Mouse (Mus musculus): Measurements from ENCODE around the gene Upk1b.
A peak's percentile ranks its signal among the peaks of the same experiment; 100 is the strongest.

The Upk1b gene

DNA sequence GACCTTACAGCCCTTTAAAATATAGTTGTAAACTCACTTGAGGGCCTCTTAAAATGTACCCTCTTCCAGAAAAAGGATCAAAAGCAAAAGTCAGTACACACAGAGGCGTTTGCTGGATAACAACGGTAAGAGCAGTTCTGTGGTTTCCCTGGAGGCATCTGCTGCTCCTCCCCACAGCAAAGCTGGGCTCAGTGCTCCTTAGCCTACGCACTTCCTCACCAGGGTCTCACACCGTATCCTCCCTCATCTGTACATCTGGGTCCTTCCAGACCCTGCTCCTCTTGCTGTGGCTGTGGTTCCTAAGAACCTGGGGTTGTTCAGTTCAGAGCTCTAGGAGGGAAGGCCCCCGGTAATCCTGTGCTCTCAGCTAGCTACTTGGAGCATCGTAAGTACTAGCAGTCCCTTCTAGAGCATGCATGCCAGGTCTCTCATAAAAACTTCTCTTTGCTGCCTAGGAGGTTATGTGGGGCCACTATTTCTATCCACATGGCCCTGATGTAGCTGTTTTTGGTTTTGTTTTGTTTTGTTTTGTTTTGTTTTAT, 39.2 kb downstream of the Upk1b start:
- DNase-seq: peak; percentile 14 to 25

DNA sequence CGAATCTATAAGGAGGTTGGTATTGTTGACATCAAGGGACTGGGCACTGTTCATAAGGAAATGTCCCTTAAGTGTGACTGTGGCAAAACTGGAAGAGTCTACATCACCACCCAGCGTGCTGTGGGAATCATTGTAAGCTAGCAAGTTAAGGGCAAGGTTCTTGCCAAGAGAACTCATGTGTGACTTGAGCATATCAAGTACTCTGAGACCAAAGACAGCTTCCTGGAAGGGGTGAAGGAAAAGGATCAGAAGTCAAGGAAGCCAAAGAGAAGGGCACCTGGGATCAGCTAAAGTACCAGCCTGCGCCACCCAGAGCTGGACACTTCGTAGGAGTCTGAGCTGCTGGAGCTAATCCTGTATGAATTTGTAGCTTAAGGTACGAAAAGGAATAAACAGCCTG, 39.9 kb downstream of the Upk1b start:
- no peak for DNase-seq

DNA sequence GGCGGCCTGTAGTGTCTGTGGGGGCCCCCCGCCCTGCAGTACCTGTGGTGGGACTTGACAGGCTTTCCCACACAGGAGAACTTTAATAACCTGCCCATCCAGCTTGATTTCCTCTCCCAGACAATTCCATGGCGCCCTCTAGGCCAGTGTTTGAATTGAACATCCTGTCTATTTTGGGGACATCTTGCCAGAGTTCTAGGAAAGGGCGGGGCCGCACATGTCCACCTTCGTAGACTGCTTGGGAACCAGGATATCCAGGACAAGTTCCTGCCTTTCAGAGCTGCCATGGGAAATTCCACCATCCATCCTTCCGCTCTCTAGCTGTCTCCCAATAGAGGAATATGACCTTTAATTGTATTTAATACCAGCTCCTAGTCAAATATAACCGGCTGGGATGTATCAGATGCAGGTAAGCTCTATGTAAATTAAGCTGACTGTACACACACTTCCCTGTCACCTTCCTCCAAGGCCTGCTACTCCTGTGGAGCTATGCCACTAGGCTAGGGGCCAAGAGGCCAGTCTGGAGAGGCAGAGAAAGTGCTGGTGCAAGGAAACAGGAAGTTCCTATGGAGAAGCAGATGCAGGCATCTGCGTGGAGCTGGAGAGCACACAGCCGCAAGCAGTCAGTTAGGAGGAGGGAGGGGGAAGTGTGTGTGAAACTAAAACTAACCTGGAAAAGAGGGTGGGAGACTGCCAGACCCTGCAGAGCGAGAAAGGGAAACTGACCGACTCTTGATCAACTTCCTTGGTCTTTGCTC, 41.8 kb downstream of the Upk1b start:
- DNase-seq: no peak

DNA sequence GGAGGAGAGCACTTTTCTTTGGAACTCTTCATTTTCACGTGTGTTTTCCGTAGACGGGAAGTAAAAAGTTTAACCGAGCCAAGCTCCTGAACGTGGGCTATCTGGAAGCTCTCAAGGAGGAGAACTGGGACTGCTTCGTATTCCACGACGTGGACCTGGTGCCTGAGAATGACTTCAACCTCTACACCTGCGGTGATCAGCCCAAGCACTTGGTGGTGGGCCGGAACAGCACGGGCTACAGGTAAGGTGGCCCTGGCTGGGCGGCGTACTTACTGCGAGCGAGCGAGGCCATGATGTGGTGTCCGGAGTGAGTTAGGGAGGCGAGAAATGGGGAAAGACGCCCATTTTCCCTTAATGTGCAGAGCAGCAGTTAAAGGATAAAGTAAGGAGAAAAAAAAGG, 42.5 kb downstream of the Upk1b start:
- DNase-seq: no peak

DNA sequence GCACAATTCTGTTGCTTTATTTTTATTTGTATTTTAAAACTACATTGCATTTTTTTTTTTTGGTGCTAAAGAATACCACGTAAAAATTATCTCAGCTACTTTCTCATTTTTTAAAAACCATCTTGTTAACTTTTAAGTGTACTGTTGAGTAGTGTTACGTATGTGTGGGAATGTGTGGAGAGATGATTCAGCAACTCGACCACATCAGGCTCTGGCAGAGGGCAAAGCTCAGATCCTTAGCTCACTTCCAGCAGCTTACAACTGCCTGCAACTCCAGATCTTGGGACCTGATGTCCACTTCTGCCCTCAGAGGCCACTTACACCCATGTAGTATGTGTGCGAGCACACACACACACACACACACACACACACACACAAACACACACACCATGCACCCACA, 43.6 kb downstream of the Upk1b start:
- no peak for DNase-seq

DNA sequence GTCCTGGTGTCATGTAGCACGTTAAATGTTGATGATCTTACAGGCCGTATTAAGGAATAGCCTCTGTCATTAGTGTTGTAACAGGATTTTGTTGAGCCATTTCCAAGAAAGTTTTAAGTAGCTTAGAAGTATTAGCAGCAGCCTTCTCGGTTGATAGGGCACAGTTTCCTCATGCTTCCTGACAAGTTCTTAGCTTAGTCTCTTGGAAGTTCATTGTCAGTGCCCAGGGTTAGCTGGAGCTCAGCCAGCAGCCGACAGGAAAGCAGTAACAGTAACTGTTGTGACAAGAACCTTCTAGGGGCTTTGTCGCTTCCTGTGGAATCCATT, 44.0 kb downstream of the Upk1b start:
- DNase-seq: no peak

DNA sequence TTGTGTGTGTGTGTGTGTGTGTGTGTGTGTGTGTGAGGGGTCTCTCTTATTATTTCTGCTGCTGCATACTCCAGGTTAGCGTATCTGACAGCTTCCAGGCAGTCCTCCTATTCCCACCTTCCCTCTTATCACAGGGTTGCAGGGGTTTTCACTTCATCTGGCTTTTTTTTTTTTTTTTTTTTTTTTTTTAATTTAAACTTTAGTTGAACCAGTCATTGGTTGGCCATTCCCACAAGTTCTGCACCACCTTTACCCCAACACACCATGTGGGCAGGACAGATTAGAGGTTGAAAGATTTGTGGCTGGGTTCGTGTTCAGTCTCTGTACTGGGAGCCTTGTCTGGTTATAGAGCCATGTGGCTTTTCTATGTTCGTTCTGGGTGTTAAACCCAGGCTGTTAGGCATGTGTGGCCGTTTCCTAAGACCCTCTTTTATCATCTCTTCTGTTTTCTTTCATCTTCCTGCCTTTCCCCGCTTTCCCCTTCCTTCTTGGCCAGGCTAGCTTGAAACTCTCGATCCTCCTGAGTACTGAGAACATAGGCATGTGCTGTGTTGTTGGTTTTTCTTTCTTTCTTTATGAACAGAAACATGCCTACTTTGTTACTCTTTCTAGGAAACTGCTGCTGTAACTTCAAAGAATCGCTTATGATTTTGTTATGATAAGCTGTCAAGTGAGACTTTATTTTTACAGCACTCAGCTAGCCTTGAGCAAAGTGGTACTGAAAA, 44.5 kb downstream of the Upk1b start:
- no peak for DNase-seq

DNA sequence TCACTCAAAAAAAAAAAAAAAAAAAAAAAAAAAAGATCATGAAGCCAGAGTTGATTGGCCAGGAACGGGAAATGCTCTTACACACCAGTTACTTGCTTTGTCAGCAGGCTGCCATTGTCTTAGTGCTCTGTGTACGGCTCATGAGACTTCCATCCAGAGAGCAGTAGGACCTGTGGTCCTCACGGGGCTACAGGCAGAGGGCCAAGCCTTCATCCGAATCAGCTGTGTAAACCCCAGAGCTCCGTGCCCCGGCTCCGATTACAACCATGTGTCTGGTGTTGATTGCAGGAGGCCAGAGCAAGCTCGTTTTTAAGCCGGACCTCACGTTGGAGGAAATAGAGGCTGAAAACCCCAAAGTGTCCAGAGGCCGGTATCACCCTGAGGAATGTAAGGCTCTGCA, 46.5 kb downstream of the Upk1b start:
- DNase-seq: no peak

DNA sequence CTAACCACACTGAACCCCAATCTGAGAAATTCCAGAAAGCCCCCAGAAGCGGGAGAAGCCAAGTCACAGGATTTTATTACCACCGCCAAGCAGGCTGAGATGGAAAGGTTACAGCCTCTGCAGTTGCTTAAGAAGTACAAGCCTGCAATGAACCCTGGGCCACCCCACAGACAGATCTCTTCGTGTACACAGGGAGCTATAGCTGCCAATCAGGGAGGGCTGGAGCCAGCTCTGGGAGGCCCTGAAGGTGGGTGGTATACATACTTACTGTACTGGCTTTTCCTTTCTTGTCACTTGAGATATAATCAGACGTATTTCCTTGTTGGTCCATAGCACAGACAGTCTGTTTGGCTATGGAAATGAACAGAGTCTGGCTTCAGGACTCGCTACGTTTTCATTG, 49.3 kb downstream of the Upk1b start:
- no peak for DNase-seq

DNA sequence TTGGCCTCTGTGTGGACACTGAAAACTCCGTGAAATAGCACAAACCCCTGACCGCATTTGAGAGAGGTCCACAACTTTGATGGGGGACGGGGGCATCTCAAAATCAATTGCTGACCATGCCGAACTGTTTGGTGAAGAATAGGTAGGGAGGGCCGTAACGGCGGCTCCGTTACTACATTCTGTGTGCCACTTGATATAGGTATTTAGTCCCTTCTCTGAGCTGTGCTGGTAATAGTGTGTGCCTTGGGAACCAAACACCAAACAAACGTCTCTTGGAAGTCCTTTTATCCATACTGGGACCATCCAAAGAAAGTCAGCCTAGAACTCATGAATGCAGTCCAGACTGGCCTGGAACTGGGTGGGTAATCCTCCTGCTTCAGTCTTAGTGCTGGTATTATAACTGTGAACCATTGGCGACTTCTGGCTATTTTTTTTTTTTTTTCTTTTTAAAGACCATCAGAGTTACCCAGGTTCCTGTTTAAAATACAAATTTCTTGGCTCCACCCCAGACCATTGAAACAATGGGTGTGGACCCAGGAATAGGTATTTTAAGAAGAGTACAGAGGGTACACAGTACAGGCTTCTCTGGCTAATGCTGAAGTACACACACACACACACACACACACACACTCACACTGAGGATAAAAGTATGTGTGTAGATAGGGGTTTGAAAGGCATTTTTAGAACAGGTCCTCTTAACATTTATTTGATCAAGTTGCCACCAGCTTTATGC, 56.0 kb downstream of the Upk1b start:
- no peak for DNase-seq

DNA sequence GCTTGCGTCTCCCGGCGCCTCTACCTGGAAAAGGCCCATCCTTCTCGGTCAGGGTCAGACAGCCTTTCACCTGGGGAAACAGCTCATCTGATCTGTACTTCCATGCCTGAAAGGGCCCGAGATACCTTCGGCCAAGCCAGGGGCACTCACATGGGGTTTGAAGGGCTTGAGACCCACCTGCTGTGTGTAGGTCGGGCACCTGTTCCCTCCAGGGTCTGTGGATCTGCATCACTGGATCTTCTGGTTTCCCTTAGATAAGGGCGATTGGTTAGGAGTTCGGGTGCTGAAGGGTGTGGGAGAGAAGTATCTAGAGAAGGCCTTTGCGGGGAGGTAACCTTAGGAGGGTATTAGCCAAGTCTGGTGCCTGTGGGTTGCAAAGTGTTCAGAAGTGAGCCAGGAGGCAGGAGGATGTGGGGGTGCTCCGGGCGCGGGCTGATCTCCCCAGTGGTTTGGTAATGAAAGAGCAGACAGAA, 57.4 kb downstream of the Upk1b start:
- DNase-seq: peak; percentile 49 to 50

DNA sequence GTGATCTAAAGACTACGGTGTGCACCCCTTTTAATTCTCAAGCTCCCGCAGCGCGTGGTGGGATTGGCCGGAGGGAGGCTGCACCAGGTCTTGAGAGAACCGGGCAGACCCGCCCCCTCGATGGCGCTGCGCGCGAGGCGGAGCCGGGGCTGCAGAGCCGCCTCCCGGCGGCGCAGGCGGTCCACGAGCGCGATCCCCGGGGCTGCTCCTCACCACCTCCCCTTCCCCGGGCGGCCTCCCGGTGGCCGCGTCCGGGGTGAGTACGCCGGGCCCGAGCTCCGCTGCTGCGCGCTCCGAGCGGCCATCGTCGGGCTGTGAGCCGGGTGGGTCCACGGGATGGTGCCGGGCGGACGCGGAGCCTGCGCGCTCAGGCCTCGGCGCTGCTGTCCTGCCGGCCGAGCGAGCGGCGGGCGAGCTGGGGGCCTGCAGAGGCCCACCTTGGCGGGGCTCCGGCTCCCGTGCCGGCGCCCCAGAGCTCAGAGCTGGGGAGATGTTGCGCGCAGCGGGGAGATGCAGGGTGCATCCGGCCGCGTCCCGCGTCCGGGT, 57.9 kb downstream of the Upk1b start, which contains the start of gene B4galt4:
Gene B4galt4 (plus strand): TSS at position 152 of the 546 bp plus-strand sequence.
- DNase-seq: peak; percentile 37 to 44

DNA sequence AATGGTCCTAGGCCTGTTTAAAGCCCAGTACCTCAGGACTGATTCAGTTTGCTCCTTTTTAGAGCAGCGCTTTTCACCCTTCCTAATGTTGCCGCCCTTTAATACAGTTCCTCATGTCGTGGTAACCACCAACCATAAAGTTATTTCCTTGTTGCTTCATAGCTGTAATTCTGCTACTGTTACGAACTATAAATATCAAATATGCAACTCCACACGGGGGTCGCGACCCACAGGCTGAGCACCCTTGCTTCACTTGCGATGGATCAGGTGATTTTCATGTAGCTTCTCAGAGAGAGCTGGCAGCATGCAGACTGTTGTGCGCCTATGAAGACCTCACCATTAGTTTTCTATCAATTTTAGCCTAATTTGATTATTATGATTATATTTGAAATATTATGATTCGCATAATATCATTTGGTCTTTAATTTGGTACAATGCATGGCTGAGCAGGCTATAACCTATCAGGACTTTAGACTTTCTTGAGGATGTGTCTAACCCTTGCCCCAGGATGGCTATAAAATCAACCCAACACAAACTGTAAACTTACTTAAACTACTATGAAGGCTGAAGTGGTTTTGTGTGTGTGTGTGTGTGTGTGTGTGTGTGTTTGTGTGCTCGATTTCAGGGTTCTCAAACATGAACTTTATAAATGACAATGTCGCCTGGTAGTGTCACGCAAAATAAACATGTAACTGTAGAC, 58.8 kb downstream of the Upk1b start:
- DNase-seq: no peak

DNA sequence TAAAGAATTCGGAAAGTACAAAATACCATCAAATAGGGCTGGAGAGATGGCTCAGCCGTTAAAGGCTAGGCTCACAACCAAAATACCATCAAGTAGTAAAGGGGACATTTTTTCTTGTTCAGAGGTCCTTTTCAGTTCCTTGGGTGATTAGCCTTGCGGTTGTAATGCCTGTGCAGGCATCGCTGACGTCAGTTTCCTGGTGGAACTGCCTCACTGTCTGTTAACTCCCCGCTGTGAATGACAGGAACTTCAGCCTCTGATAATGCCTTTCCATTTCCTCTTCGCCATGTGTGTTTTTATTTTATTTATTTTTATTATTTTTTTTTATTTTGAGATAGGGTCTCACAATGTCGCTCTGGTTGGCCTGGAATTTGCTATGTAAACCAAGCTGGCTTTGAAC, 69.2 kb downstream of the Upk1b start:
- DNase-seq: peak; percentile 55 to 62

DNA sequence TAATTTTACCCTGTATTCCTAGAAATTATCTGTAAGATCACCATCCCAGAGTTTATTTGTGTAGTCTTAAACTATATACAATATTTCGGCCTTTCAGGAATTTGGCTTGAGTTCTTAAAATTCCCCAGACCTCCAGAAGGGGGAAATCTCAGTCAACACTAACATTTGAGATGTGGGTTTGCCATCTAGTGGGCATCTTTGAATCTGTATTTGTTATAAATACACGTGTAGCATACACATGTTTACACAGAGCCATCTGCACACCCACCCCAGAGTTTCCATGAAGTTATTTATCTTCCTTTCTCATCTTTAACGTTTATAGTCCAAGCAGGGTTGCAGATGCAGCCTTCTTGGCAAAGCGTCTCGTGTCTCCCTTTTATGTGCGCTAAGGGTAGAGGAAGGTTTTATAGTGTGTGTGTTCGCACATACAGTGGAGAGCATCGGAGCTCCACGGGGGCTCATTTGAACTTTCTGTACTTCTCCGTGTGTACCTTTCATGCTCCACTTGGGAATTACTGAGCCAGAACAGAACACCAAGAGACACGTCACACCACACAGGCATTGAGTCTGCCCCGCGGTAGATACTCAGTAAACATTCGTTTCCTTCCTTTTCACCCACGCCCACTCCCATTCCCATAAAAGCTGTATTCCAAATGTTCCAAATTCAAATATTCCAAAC, 70.4 kb downstream of the Upk1b start:
- DNase-seq: peak; percentile 33 to 41

DNA sequence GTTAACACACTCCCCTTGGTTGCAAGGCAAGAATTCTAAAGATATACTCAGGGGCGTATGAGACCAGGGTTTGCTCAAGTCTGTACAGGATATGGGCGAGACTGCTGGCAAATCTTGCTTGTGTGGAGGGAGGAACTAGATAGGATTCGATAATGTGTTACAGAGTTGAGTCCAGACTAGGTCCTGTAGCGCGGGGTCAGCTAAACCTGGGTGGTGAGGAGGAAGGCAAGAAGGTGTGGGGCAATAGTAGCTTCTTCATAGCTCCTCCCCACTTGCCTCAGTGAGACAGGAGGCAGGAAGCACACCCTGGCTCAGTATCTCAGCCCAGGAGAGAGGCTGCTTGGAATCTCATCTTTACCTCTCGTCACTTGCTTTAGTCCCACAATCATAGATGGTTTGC, 71.0 kb downstream of the Upk1b start:
- no peak for DNase-seq

DNA sequence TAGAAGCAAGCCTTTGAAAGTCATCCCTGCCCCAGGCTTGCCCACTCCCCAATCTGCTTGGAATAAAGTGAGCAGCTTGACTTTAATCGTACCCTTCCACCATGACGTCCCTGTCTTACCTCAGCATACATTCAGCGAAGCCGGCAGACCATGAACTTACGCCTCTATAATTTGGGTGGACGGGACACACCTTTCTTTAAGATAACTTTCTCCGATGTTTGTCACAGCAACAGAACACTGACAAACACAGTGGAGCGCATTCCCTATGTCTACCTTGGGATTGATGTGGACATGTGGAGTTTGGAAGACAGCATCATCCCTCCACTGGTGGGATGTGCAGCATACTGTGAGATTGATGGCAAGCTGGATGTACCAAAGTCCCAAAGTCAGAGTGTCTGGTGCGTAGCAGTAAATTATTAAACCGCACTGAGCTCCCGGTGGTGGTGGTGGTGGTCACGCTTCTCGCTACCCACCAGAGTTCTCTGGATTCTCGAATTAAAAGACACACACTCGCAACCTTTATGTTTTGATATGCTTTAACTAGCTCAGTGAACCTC, 71.5 kb downstream of the Upk1b start:
- no peak for DNase-seq

DNA sequence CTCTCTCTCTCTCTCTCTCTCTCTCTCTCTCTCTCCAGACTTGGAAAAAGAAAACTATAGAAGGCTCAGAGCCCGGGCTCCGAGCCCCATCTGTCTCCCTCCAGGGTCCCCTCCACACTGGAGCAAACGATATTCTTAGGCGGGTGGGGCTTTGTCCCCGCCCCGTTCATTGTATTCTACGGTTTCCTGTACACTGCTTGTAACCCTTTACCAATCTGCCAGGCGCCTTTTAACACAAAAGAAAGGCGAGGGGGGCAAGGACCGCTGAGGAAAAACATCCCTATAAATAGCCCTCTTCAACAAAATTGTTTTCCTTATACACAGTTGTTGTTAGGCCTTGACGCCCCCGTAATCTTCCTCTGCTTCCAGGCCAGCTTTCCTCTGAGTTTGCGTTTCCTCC, 75.2 kb downstream of the Upk1b start:
- DNase-seq: no peak

DNA sequence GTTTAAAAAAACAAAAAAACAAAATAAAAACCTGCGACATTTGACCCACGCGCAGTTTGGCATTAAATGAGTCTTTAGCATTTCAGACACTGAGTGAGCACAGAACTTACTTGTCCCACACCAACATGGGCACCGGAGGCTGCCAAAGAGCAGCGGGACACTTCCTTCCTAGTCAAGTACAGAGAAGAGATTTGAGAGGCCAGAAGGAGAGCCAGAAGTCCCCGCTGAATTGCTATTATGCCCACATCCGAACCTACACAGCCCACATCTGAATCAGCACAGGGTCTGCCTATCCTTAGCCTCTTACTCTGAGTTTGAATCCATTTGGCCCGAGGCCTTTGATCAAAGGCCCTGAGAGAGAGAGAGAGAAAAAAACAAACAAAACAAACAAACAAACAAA, 75.9 kb downstream of the Upk1b start:
- DNase-seq: no peak

All from B cell, adult 2 months (primary cell).